ENCODE assay signal across 21 mouse cellular contexts in genomic region chr12:21441870-21442269, GRCm38 (mm10). TPM values are rescaled to one million over a fixed set of nuclear protein-coding genes. Genes with fewer than 3 reads are reported as not detected.
DNase-seq lines count a peak whose midpoint lies in the region; ATAC-seq and TF ChIP-seq lines count a peak whose summit lies in the region.
"Had no signal": no experiment of that assay in that cellular context is flagged by ENCODE, and none has a peak within 500 bp of the region (broad histone marks: within the 10 kb centered on the region; RNA-seq: fewer than 3 reads in every experiment).

No protein-coding gene starts in this region.

- TF ChIP-seq EP300 in ES-Bruce4 (IDR thresholded peaks at IDR 0.05; ENCODE audit: insufficient read depth, low read depth, low read length): no peak
- no peak for TF ChIP-seq EP300 in liver, embryonic 14.5 days (IDR thresholded peaks at IDR 0.05; ENCODE audit: low read depth)

- 71% methylated on average over 1 of the region's 1 CpGs for WGBS in liver, embryonic 14.5 days (ENCODE audit: insufficient replicate concordance)

- no peak overlapping the region for H3K27ac ChIP-seq in left cerebral cortex, adult 2 months
- no peak overlapping the region for H3K27ac ChIP-seq in ES-Bruce4 (ENCODE audit: insufficient read depth, low read length)
- no peak overlapping the region for H3K27ac ChIP-seq in liver, embryonic 14.5 days
- H3K27ac ChIP-seq: forebrain, embryonic 15.5 days; hindbrain, embryonic 14.5 days; liver, embryonic 13.5 days; midbrain, embryonic 10.5 days; stomach, postnatal 0 days had no signal

- ATAC-seq in CD4-positive, CD25-positive, alpha-beta regulatory T cell, adult 4 months: no peak
- no peak for ATAC-seq in liver, embryonic 14.5 days (ENCODE audit: insufficient read depth)
- ATAC-seq: forebrain, embryonic 15.5 days had no signal

- H3K4me3 ChIP-seq in left cerebral cortex, adult 2 months: no peak overlapping the region
- H3K4me3 ChIP-seq in ES-Bruce4 (ENCODE audit: low read depth, low read length): no peak overlapping the region
- H3K4me3 ChIP-seq in liver, embryonic 14.5 days (ENCODE audit: insufficient read depth in 1 of 2, low read depth in 2 of 2, low read length in 2 of 2): no peak overlapping the region
- H3K4me3 ChIP-seq: erythroblast, embryonic 14.5 days; forebrain, embryonic 15.5 days; liver, embryonic 13.5 days; midbrain, embryonic 10.5 days had no signal

- intact Hi-C loops in left cerebral cortex, adult 2 months (cut with DNase I): no loop called here

- TF ChIP-seq POLR2A in ES-Bruce4 (IDR thresholded peaks at IDR 0.05; ENCODE audit: insufficient read depth, low read length): no peak

- H3K27me3 ChIP-seq in ES-Bruce4 (ENCODE audit: control insufficient read depth, insufficient read depth, low read length, poor library complexity, severe bottlenecking): no peaks in the 10 kb centered on the region
- H3K27me3 ChIP-seq in liver, embryonic 14.5 days (ENCODE audit: control insufficient read depth, insufficient read depth, low read length): no peaks in the 10 kb centered on the region
- H3K27me3 ChIP-seq: forebrain, embryonic 15.5 days; liver, embryonic 13.5 days had no signal

- DNase-seq in CD4-positive, CD25-positive, alpha-beta regulatory T cell, adult 2 months (ENCODE audit: low read depth, low spot score): peak; percentile 24
- no peak for DNase-seq in left cerebral cortex, adult 2 months (ENCODE audit: extremely low spot score in 1 of 2, low spot score in 2 of 2)
- no peak for DNase-seq in left cerebral cortex, adult 9 months (ENCODE audit: low spot score in 2 of 2)
- no peak for DNase-seq in liver, embryonic 14.5 days (ENCODE audit: low read depth in 3 of 3, low spot score in 3 of 3)
- no peak for DNase-seq in yolk sac, embryonic 10.5 days (ENCODE audit: low spot score)
- DNase-seq in thymus, postnatal 4 days: no peak
- DNase-seq: adrenal gland, postnatal 14 days; cerebellum, adult 8-10 months; heart, adult 18-20 months; heart, postnatal 10 days; kidney, adult 11 months; liver, embryonic 13.5 days; right cerebral cortex, adult 18-20 months had no signal

- no peak overlapping the region for H3K4me2 ChIP-seq in liver, embryonic 14.5 days (ENCODE audit: low read depth)
- H3K4me2 ChIP-seq: forebrain, embryonic 15.5 days; hindbrain, embryonic 14.5 days; liver, embryonic 13.5 days had no signal

- TF ChIP-seq CTCF in left cerebral cortex, adult 2 months (IDR thresholded peaks at IDR 0.05): peak; percentile 18
- peak; percentile 38 for TF ChIP-seq CTCF in ES-Bruce4 (IDR thresholded peaks at IDR 0.05; ENCODE audit: low read depth, low read length)
- peak; percentile 47 for TF ChIP-seq CTCF in liver, embryonic 14.5 days (IDR thresholded peaks at IDR 0.05; ENCODE audit: low read depth)

- peaks cover 9% of the 10 kb centered on the region for H3K4me1 ChIP-seq in ES-Bruce4 (ENCODE audit: control insufficient read depth, insufficient read depth, low read length)
- 0 out of 4 replicates have a peak, but pooled peaks cover 0 to 2% of the 10 kb centered on the region in 2 experiments for H3K4me1 ChIP-seq in liver, embryonic 14.5 days (replicated peaks; ENCODE audit: control insufficient read depth in 2 of 2, insufficient read depth in 2 of 2, low read length in 1 of 2)
- H3K4me1 ChIP-seq: forebrain, embryonic 15.5 days; midbrain, embryonic 10.5 days had no signal

- H3K36me3 ChIP-seq in ES-Bruce4 (ENCODE audit: control insufficient read depth, insufficient read depth, low read length, poor library complexity, severe bottlenecking): no peaks in the 10 kb centered on the region
- H3K36me3 ChIP-seq in liver, embryonic 14.5 days (replicated peaks; ENCODE audit: control insufficient read depth, insufficient read depth, low read depth): no peaks in the 10 kb centered on the region
- H3K36me3 ChIP-seq: forebrain, embryonic 15.5 days; G1E; liver, embryonic 13.5 days; midbrain, embryonic 10.5 days had no signal

- no peak overlapping the region for H3K9ac ChIP-seq in ES-Bruce4 (ENCODE audit: low read depth, poor library complexity, severe bottlenecking)
- H3K9ac ChIP-seq in liver, embryonic 14.5 days (replicated peaks): no peak overlapping the region
- H3K9ac ChIP-seq: forebrain, embryonic 15.5 days; hindbrain, embryonic 14.5 days; liver, embryonic 13.5 days had no signal

- no peaks in the 10 kb centered on the region for H3K9me3 ChIP-seq in ES-Bruce4 (replicated peaks; ENCODE audit: control insufficient read depth, insufficient read depth, low read length, poor library complexity, severe bottlenecking)
- H3K9me3 ChIP-seq in liver, embryonic 14.5 days (ENCODE audit: control insufficient read depth, low read length): no peaks in the 10 kb centered on the region
- H3K9me3 ChIP-seq: forebrain, embryonic 15.5 days; G1E; liver, embryonic 13.5 days; midbrain, embryonic 10.5 days had no signal

RNA-seq across cellular contexts. Expression of gene Ywhaq, which starts 24.4 kb away (rescaled TPM):
- polyA plus RNA-seq in CD4-positive, CD25-positive, alpha-beta regulatory T cell, adult 4 months (2017; shearing (Covaris generic)): 100 to 1,000 TPM; 210 to 222 TPM
- total RNA-seq in left cerebral cortex, adult 2 months (2021): 100 to 1,000 TPM; 406 to 421 TPM
- 384 and 400 TPM in 2 replicates for polyA plus RNA-seq in ES-Bruce4 (2011; ENCODE audit: insufficient read depth, insufficient read length, low read depth, missing spikeins)
- polyA plus RNA-seq in liver, embryonic 14.5 days (2012; rRNA removed): 54.9 and 74.0 TPM in 2 replicates
- polyA plus RNA-seq in liver, embryonic 14.5 days (2014; fragmentation: Nextera tagmentation; extraction: Ambion mirVana): 202 and 210 TPM in 2 replicates
